Mouse (Mus musculus) thymus, postnatal 36 days (tissue): ENCODE data around the gene Gzmg.
"Not testable (repeated sequence)": the region's sequence is repeated elsewhere in the genome, so short reads cannot be mapped to it uniquely, and the experiment has no call there.

Experiments
- DNase-seq, 2 experiments: peaks; one replicate each; pipeline ENCODE4 v3.0.0; 2022; ENCODE audit warnings: mixed read lengths in 2 of 2

Gene Gzmg

GRCm38 (mm10) chr14:56159479-56159878 is at the start of gene Gzmg:
Gzmg (minus strand) TSS chr14:56159579.
- not testable (repeated sequence) for DNase-seq

GRCm38 (mm10) chr14:56205613-56206012 is 46.2 kb upstream of the Gzmg start:
- no peak for DNase-seq

GRCm38 (mm10) chr14:56205021-56205420 is 45.6 kb upstream of the Gzmg start:
- DNase-seq: peak; percentile 39 to 55

GRCm38 (mm10) chr14:56203975-56204374 is 44.6 kb upstream of the Gzmg start:
- DNase-seq: peak; percentile 56 to 65

GRCm38 (mm10) chr14:56186946-56187345 is 27.6 kb upstream of the Gzmg start:
- DNase-seq: no peak

GRCm38 (mm10) chr14:56186521-56186920 is 27.1 kb upstream of the Gzmg start:
- no peak for DNase-seq

- DNase-seq: peak; percentile 31 to 44
Measured at GRCm38 (mm10) chr14:56177651-56178050, 18.3 kb upstream of the Gzmg start.

GRCm38 (mm10) chr14:56174499-56174898 is 15.1 kb upstream of the Gzmg start, which contains the start of gene Gzmn:
Gzmn (minus strand) TSS chr14:56174599.
- DNase-seq: no peak

- DNase-seq: no peak
Measured at GRCm38 (mm10) chr14:56173396-56173795, 14.0 kb upstream of the Gzmg start.

GRCm38 (mm10) chr14:56172744-56173143 is 13.4 kb upstream of the Gzmg start:
- DNase-seq: no peak

- no peak for DNase-seq
Measured at GRCm38 (mm10) chr14:56168009-56168408, 8.6 kb upstream of the Gzmg start.

- no peak for DNase-seq
Measured at GRCm38 (mm10) chr14:56162109-56162508, 2.7 kb upstream of the Gzmg start.

- no peak for DNase-seq
Measured at GRCm38 (mm10) chr14:56155340-56155739, 4.0 kb downstream of the Gzmg start.

GRCm38 (mm10) chr14:56133675-56134074 is 25.7 kb downstream of the Gzmg start:
- DNase-seq: not testable (repeated sequence)

- not testable (repeated sequence) for DNase-seq
Measured at GRCm38 (mm10) chr14:56132508-56132907, 26.9 kb downstream of the Gzmg start, which contains the start of gene Gzmd. Gzmd (minus strand) TSS chr14:56132608.

- DNase-seq: no peak
Measured at GRCm38 (mm10) chr14:56128341-56128740, 31.0 kb downstream of the Gzmg start.

- DNase-seq: no peak
Measured at GRCm38 (mm10) chr14:56123516-56123915, 35.9 kb downstream of the Gzmg start.

GRCm38 (mm10) chr14:56120525-56120924 is 38.9 kb downstream of the Gzmg start, which contains the start of gene Gzme:
Gzme (minus strand) TSS chr14:56120625.
- DNase-seq: no peak

- DNase-seq: not testable (repeated sequence)
Measured at GRCm38 (mm10) chr14:56115531-56116310, 43.7 kb downstream of the Gzmg start.
